Mouse (Mus musculus): ENCODE results near the gene Rad18. TPM values are rescaled to one million over a fixed set of nuclear protein-coding genes. Genes with fewer than 3 reads are reported as not detected.
A peak's percentile ranks its signal among the peaks of the same experiment; 100 is the strongest.

Gene Rad18
- polyA plus RNA-seq, 2 experiments, result 8.3 to 22.4 TPM

- 79% methylated on average over 1 of the region's 1 CpGs for WGBS (ENCODE audit: insufficient replicate concordance)
These were observed 5.0 kb downstream of the Rad18 start for GRCm38 (mm10) chr6:112691523-112691922.

GRCm38 (mm10) chr6:112688033-112688432 is 8.5 kb downstream of the Rad18 start:
- DNase-seq (ENCODE audit: low read depth in 3 of 3, low spot score in 3 of 3) (no peak), ATAC-seq (ENCODE audit: insufficient read depth) (no peak)
- peaks cover 20% of the 10 kb centered on the region for H3K36me3 ChIP-seq (replicated peaks; ENCODE audit: control insufficient read depth, insufficient read depth, low read depth)
- TF ChIP-seq CTCF (IDR thresholded peaks at IDR 0.05; ENCODE audit: low read depth) (no peak), EP300 (IDR thresholded peaks at IDR 0.05; ENCODE audit: low read depth) (no peak)
- H3K9me3 ChIP-seq (ENCODE audit: control insufficient read depth, low read length), result no peaks in the 10 kb centered on the region
- H3K9ac ChIP-seq (replicated peaks), result no peak overlapping the region
- H3K27me3 ChIP-seq (ENCODE audit: control insufficient read depth, insufficient read depth, low read length), result no peaks in the 10 kb centered on the region
- no peak overlapping the region for H3K27ac ChIP-seq
- no peak overlapping the region for H3K4me3 ChIP-seq (ENCODE audit: insufficient read depth in 1 of 2, low read depth in 2 of 2, low read length in 2 of 2)
- peaks cover 9 to 14% of the 10 kb centered on the region in 2 experiments; a peak in 3 of 4 replicates for H3K4me1 ChIP-seq (replicated peaks; ENCODE audit: control insufficient read depth in 2 of 2, insufficient read depth in 2 of 2, low read length in 1 of 2)
- WGBS (ENCODE audit: insufficient replicate concordance), result 82% methylated on average over 3 of the region's 3 CpGs
- no peak overlapping the region for H3K4me2 ChIP-seq (ENCODE audit: low read depth)

More at GRCm38 (mm10) chr6:112691523-112691922, 5.0 kb downstream of the Rad18 start:
- Histone ChIP-seq H3K9me3 (ENCODE audit: control insufficient read depth, low read length) (no peaks in the 10 kb centered on the region), H3K9ac (replicated peaks) (no peak overlapping the region), H3K27ac (no peak overlapping the region), H3K4me3 (ENCODE audit: insufficient read depth in 1 of 2, low read depth in 2 of 2, low read length in 2 of 2) (no peak overlapping the region), H3K36me3 (replicated peaks; ENCODE audit: control insufficient read depth, insufficient read depth, low read depth) (peaks cover 13% of the 10 kb centered on the region), H3K4me1 (replicated peaks; ENCODE audit: control insufficient read depth in 2 of 2, insufficient read depth in 2 of 2, low read length in 1 of 2) (peaks cover 4 to 6% of the 10 kb centered on the region in 2 experiments), H3K27me3 (ENCODE audit: control insufficient read depth, insufficient read depth, low read length) (no peaks in the 10 kb centered on the region), H3K4me2 (ENCODE audit: low read depth) (no peak overlapping the region)
- DNase-seq (ENCODE audit: low read depth in 3 of 3, low spot score in 3 of 3) (no peak), ATAC-seq (ENCODE audit: insufficient read depth) (no peak)
- TF ChIP-seq CTCF (IDR thresholded peaks at IDR 0.05; ENCODE audit: low read depth), result no peak
- no peak for TF ChIP-seq EP300 (IDR thresholded peaks at IDR 0.05; ENCODE audit: low read depth)

- H3K27me3 ChIP-seq (ENCODE audit: control insufficient read depth, insufficient read depth, low read length), result no peaks in the 10 kb centered on the region
- no peak for DNase-seq (ENCODE audit: low read depth in 3 of 3, low spot score in 3 of 3)
- ATAC-seq (ENCODE audit: insufficient read depth), result no peak
- no peak overlapping the region for H3K4me2 ChIP-seq (ENCODE audit: low read depth)
- peaks cover 18% of the 10 kb centered on the region for H3K36me3 ChIP-seq (replicated peaks; ENCODE audit: control insufficient read depth, insufficient read depth, low read depth)
- H3K4me1 ChIP-seq (replicated peaks; ENCODE audit: control insufficient read depth in 2 of 2, insufficient read depth in 2 of 2, low read length in 1 of 2), result peaks cover 9 to 14% of the 10 kb centered on the region in 2 experiments; a peak in 3 of 4 replicates
- H3K4me3 ChIP-seq (ENCODE audit: insufficient read depth in 1 of 2, low read depth in 2 of 2, low read length in 2 of 2), result no peak overlapping the region
- no peak for TF ChIP-seq EP300 (IDR thresholded peaks at IDR 0.05; ENCODE audit: low read depth)
- TF ChIP-seq CTCF (IDR thresholded peaks at IDR 0.05; ENCODE audit: low read depth), result no peak
- H3K27ac ChIP-seq, result no peak overlapping the region
- no peaks in the 10 kb centered on the region for H3K9me3 ChIP-seq (ENCODE audit: control insufficient read depth, low read length)
- H3K9ac ChIP-seq (replicated peaks), result no peak overlapping the region
- 40% methylated on average over 7 of the region's 7 CpGs for WGBS (ENCODE audit: insufficient replicate concordance)
These were observed 10.0 kb downstream of the Rad18 start for GRCm38 (mm10) chr6:112686485-112686884.

- no peaks in the 10 kb centered on the region for H3K9me3 ChIP-seq (ENCODE audit: control insufficient read depth, low read length)
- peaks cover 9 to 14% of the 10 kb centered on the region in 2 experiments; a peak in 3 of 4 replicates for H3K4me1 ChIP-seq (replicated peaks; ENCODE audit: control insufficient read depth in 2 of 2, insufficient read depth in 2 of 2, low read length in 1 of 2)
- ATAC-seq (ENCODE audit: insufficient read depth) (peak; percentile 89), DNase-seq (ENCODE audit: low read depth in 3 of 3, low spot score in 3 of 3) (peak; percentile 22 to 56 (median 47))
- no peaks in the 10 kb centered on the region for H3K27me3 ChIP-seq (ENCODE audit: control insufficient read depth, insufficient read depth, low read length)
- WGBS (ENCODE audit: insufficient replicate concordance), result 69% methylated on average over 2 of the region's 2 CpGs
- TF ChIP-seq CTCF (IDR thresholded peaks at IDR 0.05; ENCODE audit: low read depth) (no peak), EP300 (IDR thresholded peaks at IDR 0.05; ENCODE audit: low read depth) (no peak)
- peaks cover 35% of the 10 kb centered on the region for H3K36me3 ChIP-seq (replicated peaks; ENCODE audit: control insufficient read depth, insufficient read depth, low read depth)
- peak overlapping the region; percentile 16 for H3K4me2 ChIP-seq (ENCODE audit: low read depth)
- H3K9ac ChIP-seq (replicated peaks), result peak overlapping the region; percentile 27; the same call in 1 of the 2 replicates
- peak overlapping the region; percentile 80 for H3K27ac ChIP-seq
- H3K4me3 ChIP-seq (ENCODE audit: insufficient read depth in 1 of 2, low read depth in 2 of 2, low read length in 2 of 2), result no peak overlapping the region
These were observed 12.4 kb downstream of the Rad18 start for GRCm38 (mm10) chr6:112684065-112684464.

- Histone ChIP-seq H3K4me2 (ENCODE audit: low read depth) (no peak overlapping the region), H3K27ac (no peak overlapping the region), H3K36me3 (replicated peaks; ENCODE audit: control insufficient read depth, insufficient read depth, low read depth) (no peaks in the 10 kb centered on the region; the same call in 1 of the 2 replicates), H3K4me1 (replicated peaks; ENCODE audit: control insufficient read depth in 2 of 2, insufficient read depth in 2 of 2, low read length in 1 of 2) (no peaks in the 10 kb centered on the region), H3K9me3 (ENCODE audit: control insufficient read depth, low read length) (no peaks in the 10 kb centered on the region), H3K9ac (replicated peaks) (no peak overlapping the region), H3K27me3 (ENCODE audit: control insufficient read depth, insufficient read depth, low read length) (no peaks in the 10 kb centered on the region), H3K4me3 (ENCODE audit: insufficient read depth in 1 of 2, low read depth in 2 of 2, low read length in 2 of 2) (no peak overlapping the region)
- DNase-seq (ENCODE audit: low read depth in 3 of 3, low spot score in 3 of 3), result no peak
- ATAC-seq (ENCODE audit: insufficient read depth), result no peak
- 84% methylated on average over 5 of the region's 5 CpGs for WGBS (ENCODE audit: insufficient replicate concordance)
- TF ChIP-seq CTCF (IDR thresholded peaks at IDR 0.05; ENCODE audit: low read depth), result no peak
- TF ChIP-seq EP300 (IDR thresholded peaks at IDR 0.05; ENCODE audit: low read depth), result no peak
These were observed 64.4 kb downstream of the Rad18 start for GRCm38 (mm10) chr6:112632071-112632470.

All from liver, embryonic 14.5 days (tissue).